Mouse (Mus musculus): ENCODE measurements at regions not wholly inside any gene's neighbourhood (a gene's known extent, or its start where the extent isn't known, plus 50 kb on each side); places are given as distances from the start of the nearest gene placed in this dataset.

- ATAC-seq = no peak
- no peak for TF ChIP-seq CTCF (IDR thresholded peaks at IDR 0.05; ENCODE audit: low read depth)
- H3K4me3 ChIP-seq (ENCODE audit: low read depth, low read length) = no peak overlapping the region
These were observed 180.2 kb downstream of the Gm826 start for GRCm38 (mm10) chr2:160153781-160154180.

GRCm38 (mm10) chr2:160152101-160152500, 181.9 kb downstream of the Gm826 start:
- Histone ChIP-seq H3K4me3 (ENCODE audit: low read depth, low read length) (no peak overlapping the region), H3K9me3 (ENCODE audit: control insufficient read depth) (no peaks in the 10 kb centered on the region), H3K27me3 (replicated peaks; ENCODE audit: control insufficient read depth, insufficient read depth, low read length) (no peaks in the 10 kb centered on the region), H3K27ac (ENCODE audit: low read depth, low read length) (no peak overlapping the region), H3K4me1 (replicated peaks; ENCODE audit: control insufficient read depth, insufficient read depth, low read length) (no peaks in the 10 kb centered on the region), H3K4me2 (replicated peaks; ENCODE audit: low read depth) (no peak overlapping the region), H3K36me3 (ENCODE audit: control insufficient read depth, insufficient read depth) (no peaks in the 10 kb centered on the region), H3K9ac (ENCODE audit: low read depth, low read length) (no peak overlapping the region)
- ATAC-seq = no peak
- 88% methylated on average over 3 of the region's 3 CpGs for WGBS
- no peak for TF ChIP-seq CTCF (IDR thresholded peaks at IDR 0.05; ENCODE audit: low read depth)

More at GRCm38 (mm10) chr2:160153781-160154180, 180.2 kb downstream of the Gm826 start:
- H3K27me3 ChIP-seq (replicated peaks; ENCODE audit: control insufficient read depth, insufficient read depth, low read length) = no peaks in the 10 kb centered on the region
- 26% methylated on average over 6 of the region's 6 CpGs for WGBS
- no peak overlapping the region for H3K4me2 ChIP-seq (replicated peaks; ENCODE audit: low read depth)
- H3K9me3 ChIP-seq (ENCODE audit: control insufficient read depth) = no peaks in the 10 kb centered on the region
- no peaks in the 10 kb centered on the region for H3K36me3 ChIP-seq (ENCODE audit: control insufficient read depth, insufficient read depth)
- no peak overlapping the region for H3K9ac ChIP-seq (ENCODE audit: low read depth, low read length)
- no peak overlapping the region for H3K27ac ChIP-seq (ENCODE audit: low read depth, low read length)
- H3K4me1 ChIP-seq (replicated peaks; ENCODE audit: control insufficient read depth, insufficient read depth, low read length) = no peaks in the 10 kb centered on the region

GRCm38 (mm10) chr2:160148936-160149335, 185.0 kb downstream of the Gm826 start:
- Histone ChIP-seq H3K36me3 (ENCODE audit: control insufficient read depth, insufficient read depth) (no peaks in the 10 kb centered on the region), H3K27me3 (replicated peaks; ENCODE audit: control insufficient read depth, insufficient read depth, low read length) (0 out of 2 replicates have a peak, but pooled peaks cover 4% of the 10 kb centered on the region), H3K9ac (ENCODE audit: low read depth, low read length) (no peak overlapping the region), H3K27ac (ENCODE audit: low read depth, low read length) (no peak overlapping the region), H3K4me2 (replicated peaks; ENCODE audit: low read depth) (no peak overlapping the region), H3K4me1 (replicated peaks; ENCODE audit: control insufficient read depth, insufficient read depth, low read length) (no peaks in the 10 kb centered on the region), H3K9me3 (ENCODE audit: control insufficient read depth) (no peaks in the 10 kb centered on the region), H3K4me3 (ENCODE audit: low read depth, low read length) (no peak overlapping the region)
- no peak for ATAC-seq
- 96% methylated on average over 3 of the region's 3 CpGs for WGBS
- no peak for TF ChIP-seq CTCF (IDR thresholded peaks at IDR 0.05; ENCODE audit: low read depth)

GRCm38 (mm10) chr2:160148516-160148915, 185.4 kb downstream of the Gm826 start:
- Histone ChIP-seq H3K4me1 (replicated peaks; ENCODE audit: control insufficient read depth, insufficient read depth, low read length) (no peaks in the 10 kb centered on the region), H3K36me3 (ENCODE audit: control insufficient read depth, insufficient read depth) (no peaks in the 10 kb centered on the region), H3K27me3 (replicated peaks; ENCODE audit: control insufficient read depth, insufficient read depth, low read length) (0 out of 2 replicates have a peak, but pooled peaks cover 6% of the 10 kb centered on the region), H3K9me3 (ENCODE audit: control insufficient read depth) (no peaks in the 10 kb centered on the region), H3K9ac (ENCODE audit: low read depth, low read length) (no peak overlapping the region), H3K4me3 (ENCODE audit: low read depth, low read length) (no peak overlapping the region), H3K4me2 (replicated peaks; ENCODE audit: low read depth) (no peak overlapping the region), H3K27ac (ENCODE audit: low read depth, low read length) (no peak overlapping the region)
- WGBS = 64% methylated on average over 10 of the region's 10 CpGs
- no peak for ATAC-seq
- no peak for TF ChIP-seq CTCF (IDR thresholded peaks at IDR 0.05; ENCODE audit: low read depth)

- H3K9ac ChIP-seq (ENCODE audit: low read depth, low read length) = no peak overlapping the region
- no peak overlapping the region for H3K27ac ChIP-seq (ENCODE audit: low read depth, low read length)
- no peaks in the 10 kb centered on the region for H3K9me3 ChIP-seq (ENCODE audit: control insufficient read depth)
- ATAC-seq = no peak
- H3K36me3 ChIP-seq (ENCODE audit: control insufficient read depth, insufficient read depth) = no peaks in the 10 kb centered on the region
- 0 out of 2 replicates have a peak, but pooled peaks cover 9% of the 10 kb centered on the region for H3K27me3 ChIP-seq (replicated peaks; ENCODE audit: control insufficient read depth, insufficient read depth, low read length)
- H3K4me3 ChIP-seq (ENCODE audit: low read depth, low read length) = no peak overlapping the region
- H3K4me2 ChIP-seq (replicated peaks; ENCODE audit: low read depth) = no peak overlapping the region
- TF ChIP-seq CTCF (IDR thresholded peaks at IDR 0.05; ENCODE audit: low read depth) = no peak
- 58% methylated on average over 2 of the region's 2 CpGs for WGBS
- H3K4me1 ChIP-seq (replicated peaks; ENCODE audit: control insufficient read depth, insufficient read depth, low read length) = no peaks in the 10 kb centered on the region
These were observed 185.9 kb downstream of the Gm826 start for GRCm38 (mm10) chr2:160148031-160148430.

- Histone ChIP-seq H3K4me3 (ENCODE audit: low read depth, low read length) (no peak overlapping the region), H3K9ac (ENCODE audit: low read depth, low read length) (no peak overlapping the region), H3K4me1 (replicated peaks; ENCODE audit: control insufficient read depth, insufficient read depth, low read length) (no peaks in the 10 kb centered on the region), H3K27me3 (replicated peaks; ENCODE audit: control insufficient read depth, insufficient read depth, low read length) (0 out of 2 replicates have a peak, but pooled peaks cover 9% of the 10 kb centered on the region), H3K9me3 (ENCODE audit: control insufficient read depth) (no peaks in the 10 kb centered on the region), H3K27ac (ENCODE audit: low read depth, low read length) (no peak overlapping the region), H3K36me3 (ENCODE audit: control insufficient read depth, insufficient read depth) (no peaks in the 10 kb centered on the region), H3K4me2 (replicated peaks; ENCODE audit: low read depth) (no peak overlapping the region)
- 68% methylated on average over 4 of the region's 4 CpGs for WGBS
- no peak for ATAC-seq
- no peak for TF ChIP-seq CTCF (IDR thresholded peaks at IDR 0.05; ENCODE audit: low read depth)
These were observed 193.7 kb downstream of the Gm826 start for GRCm38 (mm10) chr2:160140166-160140740.

Measured in intestine, postnatal 0 days (tissue).